Mouse (Mus musculus) Muller cell, postnatal 12 days (primary cell): ENCODE data around the gene Skint9.
"Not testable (repeated sequence)": the region's sequence is repeated elsewhere in the genome, so short reads cannot be mapped to it uniquely, and the experiment has no call there.

ENCODE experiments used
- DNase-seq: peaks from one replicate; pipeline ENCODE4 v3.0.0-alpha.2; 2015; ENCODE audit errors: inconsistent ontology term

The Skint9 gene

GRCm38 (mm10) chr4:112433885-112434284 is at the start of gene Skint9:
Gene Skint9, minus strand, starts transcription at chr4:112433985.
- DNase-seq: no peak

DNA sequence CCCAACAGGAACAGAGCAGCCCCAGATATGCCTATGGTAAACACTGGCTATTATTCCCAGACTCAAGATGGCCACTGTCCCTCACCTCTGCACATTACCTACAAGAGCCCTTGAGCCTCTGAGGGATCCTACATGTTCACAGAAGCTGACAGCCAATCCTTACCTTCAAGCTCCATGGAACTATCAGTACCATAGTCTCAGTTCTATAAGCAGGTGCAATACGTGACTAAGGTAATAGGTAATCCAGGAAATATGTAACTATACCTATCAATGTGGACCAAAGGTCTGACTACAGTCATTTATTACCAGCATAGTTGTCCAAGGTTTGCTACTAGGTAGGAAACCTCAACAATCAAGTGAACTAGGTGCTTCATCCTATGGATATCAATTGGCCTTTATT is 1.1 kb downstream of the Skint9 start:
- DNase-seq: no peak

- no peak for DNase-seq
Measured at GRCm38 (mm10) chr4:112432223-112432622, 1.6 kb downstream of the Skint9 start.

DNA sequence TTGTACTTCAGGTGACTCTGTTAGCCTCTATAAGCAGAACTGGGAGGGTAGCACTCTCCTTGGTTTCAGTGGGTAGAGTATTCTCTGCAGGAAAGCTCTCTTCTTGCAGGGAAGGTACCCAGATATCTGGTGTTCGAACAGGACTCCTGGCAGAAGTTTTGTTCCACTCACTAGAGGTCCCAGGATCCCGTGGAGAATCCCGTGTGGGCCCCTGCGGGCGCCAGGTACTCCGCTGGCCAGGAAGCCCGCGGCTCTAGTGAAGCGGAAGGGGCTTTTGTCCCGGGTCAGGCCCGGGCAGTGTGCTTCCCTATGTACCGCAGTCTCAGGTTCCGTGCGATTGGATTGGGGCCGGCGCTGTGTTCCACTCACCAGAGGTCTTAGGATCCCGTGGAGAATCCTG is 84.7 kb downstream of the Skint9 start:
- DNase-seq: not testable (repeated sequence)
